Mouse (Mus musculus) ES-E14 (cell line): ENCODE results near the gene Cpe. TPM values are rescaled to one million over a fixed set of nuclear protein-coding genes. Genes with fewer than 3 reads are reported as not detected.

Experiments
- DNase-seq: peaks from one replicate; pipeline ENCODE4 v3.0.0-alpha.2; 2013; ENCODE audit warnings: low read depth, low spot score
- H3K27ac ChIP-seq: 2 replicates; pipeline ENCODE4 v1.5.1; 2012; ENCODE audit warnings: low read depth, mild to moderate bottlenecking, low read length, moderate library complexity, mixed read lengths; ENCODE audit not compliant: poor library complexity, insufficient read depth, severe bottlenecking
- H3K36me3 ChIP-seq: 2 replicates; pipeline ENCODE4 v1.6.1; 2012; ENCODE audit warnings: mild to moderate bottlenecking, low read length, moderate library complexity, mixed read lengths; ENCODE audit not compliant: control insufficient read depth, poor library complexity, insufficient read depth, severe bottlenecking
- H3K4me1 ChIP-seq, 2 experiments: fragments of 150-350 bp in 1 of 2; sonication (generic) in 1 of 2; 2 replicates each; pipeline ENCODE4 v1.6.1; 2012; ENCODE audit warnings: low read length in 2 of 2, mild to moderate bottlenecking in 1 of 2, mixed read lengths in 1 of 2; ENCODE audit not compliant: control insufficient read depth in 2 of 2, insufficient read depth in 2 of 2, poor library complexity in 1 of 2
- H3K4me3 ChIP-seq, 2 experiments: fragments of 150-350 bp in 1 of 2; sonication (generic) in 1 of 2; 2 replicates each; pipeline ENCODE4 v1.5.1; 2012; ENCODE audit warnings: low read length in 2 of 2, low read depth in 1 of 2, mild to moderate bottlenecking in 1 of 2, mixed read lengths in 1 of 2; ENCODE audit not compliant: insufficient read depth in 1 of 2, poor library complexity in 1 of 2, severe bottlenecking in 1 of 2
- H3K9ac ChIP-seq: 2 replicates; pipeline ENCODE4 v1.6.1; 2012; ENCODE audit warnings: low read depth, mild to moderate bottlenecking, low read length, mixed read lengths; ENCODE audit not compliant: poor library complexity, insufficient read depth, severe bottlenecking
- H3K9me3 ChIP-seq: fragments of 150-350 bp; sonication (generic); 2 replicates; pipeline ENCODE4 v1.6.1; 2012; ENCODE audit warnings: low read depth, mild to moderate bottlenecking, low read length; ENCODE audit not compliant: control insufficient read depth, insufficient read depth
- CHD2 ChIP-seq: IDR thresholded peaks from 2 replicates; pipeline ENCODE4 v1.6.1; 2014; ENCODE audit warnings: mild to moderate bottlenecking, low read depth, low read length, inconsistent platforms
- HCFC1 ChIP-seq: IDR thresholded peaks from 2 replicates; pipeline ENCODE4 v1.6.1; 2012; ENCODE audit warnings: low read length, inconsistent platforms, borderline replicate concordance; ENCODE audit not compliant: insufficient read depth
- MAFK ChIP-seq: IDR thresholded peaks from 2 replicates; pipeline ENCODE4 v1.6.1; 2014; ENCODE audit warnings: mild to moderate bottlenecking, low read depth, low read length, inconsistent platforms; ENCODE audit not compliant: insufficient read depth
- ZC3H11A ChIP-seq: IDR thresholded peaks from 2 replicates; pipeline ENCODE4 v1.6.1; 2012; ENCODE audit warnings: low read depth, mild to moderate bottlenecking, inconsistent platforms, low read length, borderline replicate concordance
- ZNF384 ChIP-seq: IDR thresholded peaks from 2 replicates; pipeline ENCODE4 v1.6.1; 2012; ENCODE audit warnings: low read depth, low read length, inconsistent platforms
- in situ Hi-C, 2 experiments: fragments of 600-800 bp; cut with MboI; formaldehyde crosslinking; loops; one replicate each; pipeline ENCODE4 v1.15.1; 2025; ENCODE audit warnings: low sequenced_read_pairs in 2 of 2, inconsistent platforms in 1 of 2; ENCODE audit not compliant: unreplicated experiment in 2 of 2
- total RNA-seq: library from RNA; depleted of rRNA; stranded (reverse); fragments of 300-350 nt; gene quantifications from 2 replicates; pipeline ENCODE4 v1.2.3, GENCODE M21; 2012; rRNA removed

The Cpe gene
- total RNA-seq, 1 experiment, result 19.4 TPM

DNA sequence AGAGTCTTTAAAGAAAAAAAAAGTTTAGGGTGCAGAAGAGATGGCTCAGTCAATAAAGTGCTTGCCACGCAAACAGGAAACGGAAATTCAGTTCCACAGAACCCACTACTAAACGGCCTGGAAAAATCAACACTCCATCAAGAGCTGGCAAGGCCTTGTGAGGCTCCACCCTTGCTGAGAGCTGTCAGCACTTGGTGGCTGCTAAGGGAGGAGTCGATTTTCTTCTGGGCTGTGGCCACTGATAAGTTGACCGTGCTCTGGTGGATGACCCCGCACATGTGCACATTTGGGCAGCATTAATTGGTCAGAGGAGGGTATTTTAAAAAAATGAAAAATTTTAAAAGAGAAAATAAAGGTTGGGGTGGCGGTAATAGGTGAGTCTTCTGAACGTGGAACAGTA is 114.6 kb downstream of the Cpe start:
- H3K4me3 ChIP-seq, result no peak overlapping the region

GRCm38 (mm10) chr8:64575001-64575400 is 117.9 kb downstream of the Cpe start:
- no peaks in the 10 kb centered on the region for H3K36me3 ChIP-seq
- no peak overlapping the region for H3K4me3 ChIP-seq
- TF ChIP-seq CHD2 (no peak), ZNF384 (no peak), ZC3H11A (no peak), MAFK (no peak), HCFC1 (no peak)
- H3K4me1 ChIP-seq, result no peaks in the 10 kb centered on the region
- no peaks in the 10 kb centered on the region for H3K9me3 ChIP-seq
- no peak overlapping the region for H3K9ac ChIP-seq
- no peak overlapping the region for H3K27ac ChIP-seq
- DNase-seq, result no peak
- in situ Hi-C loops, result no loop called here

More for the DNA sequence above, 114.6 kb downstream of the Cpe start:
- no peak for TF ChIP-seq ZC3H11A
- TF ChIP-seq ZNF384, result no peak
- TF ChIP-seq MAFK, result no peak
- no peak for TF ChIP-seq HCFC1
- no peak for TF ChIP-seq CHD2
- DNase-seq, result no peak
- Histone ChIP-seq H3K36me3 (no peaks in the 10 kb centered on the region), H3K27ac (no peak overlapping the region), H3K9ac (no peak overlapping the region), H3K9me3 (no peaks in the 10 kb centered on the region), H3K4me1 (no peaks in the 10 kb centered on the region)
- in situ Hi-C loops, result no loop called here

DNA sequence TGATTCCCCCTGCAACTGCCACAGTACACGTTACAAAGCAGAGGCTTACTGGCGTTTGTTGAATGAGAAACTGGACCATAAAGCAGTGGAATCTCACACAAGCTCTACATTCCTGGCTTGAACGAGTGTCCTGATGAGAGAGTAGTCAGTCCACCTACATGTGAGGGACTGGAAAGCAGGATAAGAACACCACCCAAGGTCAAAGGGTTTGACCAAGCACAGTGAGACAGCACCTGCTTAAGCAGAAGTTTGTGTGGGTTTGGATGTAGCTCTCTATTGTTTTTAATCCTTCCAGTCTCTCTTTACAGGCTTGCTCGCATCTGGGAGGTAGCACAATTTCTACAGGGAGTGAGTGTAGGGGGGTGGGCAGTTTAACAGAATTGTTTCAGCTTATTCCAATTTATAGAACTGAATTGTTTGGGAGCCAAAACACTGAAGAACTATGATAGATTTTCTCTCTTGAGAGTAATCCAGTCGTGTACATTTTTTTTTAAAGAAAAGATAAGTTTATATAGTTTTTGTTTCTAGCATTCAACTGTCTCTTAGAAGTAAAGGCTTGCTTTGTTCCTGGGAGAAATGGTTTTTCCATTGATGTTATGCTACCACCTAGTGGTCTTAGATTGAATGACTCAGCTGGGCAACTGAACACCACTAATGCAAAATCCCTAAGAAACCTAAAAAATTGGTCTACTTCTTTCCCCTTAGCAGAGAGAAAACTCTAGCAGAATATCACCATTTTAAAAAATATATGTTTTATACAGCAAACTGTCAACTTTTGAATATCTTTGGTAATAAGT is 144.6 kb downstream of the Cpe start:
- Histone ChIP-seq H3K27ac (no peak overlapping the region), H3K4me1 (no peaks in the 10 kb centered on the region), H3K4me3 (no peak overlapping the region), H3K9ac (no peak overlapping the region), H3K36me3 (no peaks in the 10 kb centered on the region), H3K9me3 (no peaks in the 10 kb centered on the region)
- DNase-seq, result peak; percentile 44
- no peak for TF ChIP-seq CHD2
- TF ChIP-seq ZC3H11A, result peak; percentile 98
- in situ Hi-C loops, result loop anchor here in 1 of 2 experiments (10.0 kb wide), 1 partner anchor 523 kb away; no protein-coding TSS in a partner anchor

GRCm38 (mm10) chr8:64543441-64543840 is 149.4 kb downstream of the Cpe start:
- Histone ChIP-seq H3K4me3 (no peak overlapping the region), H3K36me3 (no peaks in the 10 kb centered on the region), H3K4me1 (no peaks in the 10 kb centered on the region), H3K9ac (no peak overlapping the region), H3K9me3 (no peaks in the 10 kb centered on the region), H3K27ac (no peak overlapping the region)
- DNase-seq, result no peak
- no peak for TF ChIP-seq ZNF384
- no peak for TF ChIP-seq HCFC1
- in situ Hi-C loops, result loop anchor here (5.0 to 10.0 kb wide), 2 partner anchors 519 to 521 kb away; no protein-coding TSS in a partner anchor

Other genes starting within 250 kb of the Cpe start
- 83.7 and 108 TPM in 2 replicates for gene Msmo1, start 40.7 kb upstream of the Cpe start, total RNA-seq
- gene Klhl2, start 157.0 kb upstream of the Cpe start, total RNA-seq, result 16.3 and 21.9 TPM in 2 replicates